Mouse (Mus musculus): ENCODE results near the gene Lrrc30. TPM values are rescaled to one million over a fixed set of nuclear protein-coding genes. Genes with fewer than 3 reads are reported as not detected.

Lrrc30 gene
- polyA plus RNA-seq, 1 experiment from 2014 or later: not detected

- no peak for ATAC-seq
- Histone ChIP-seq H3K27me3 (replicated peaks; ENCODE audit: insufficient read depth, low read length) (no peaks in the 10 kb centered on the region), H3K9ac (replicated peaks; ENCODE audit: low read depth) (no peak overlapping the region), H3K27ac (ENCODE audit: low read length) (no peak overlapping the region), H3K36me3 (ENCODE audit: insufficient read depth, low read length) (no peaks in the 10 kb centered on the region), H3K4me3 (ENCODE audit: low read depth, low read length) (no peak overlapping the region), H3K9me3 (ENCODE audit: low read length) (no peaks in the 10 kb centered on the region), H3K4me2 (replicated peaks; ENCODE audit: low read depth, low read length) (no peak overlapping the region), H3K4me1 (ENCODE audit: insufficient read depth, low read depth, low read length) (no peaks in the 10 kb centered on the region)
- TF ChIP-seq CTCF (IDR thresholded peaks at IDR 0.05): no peak
- no peak for DNase-seq (ENCODE audit: low spot score)
- 41% methylated on average over 4 of the region's 4 CpGs for WGBS
Observed at GRCm38 (mm10) chr17:67604446-67604845, 28.1 kb downstream of the Lrrc30 start.

GRCm38 (mm10) chr17:67602556-67602955 is 30.0 kb downstream of the Lrrc30 start:
- H3K4me2 ChIP-seq (replicated peaks; ENCODE audit: low read depth, low read length): no peak overlapping the region
- TF ChIP-seq EP300 (IDR thresholded peaks at IDR 0.05): no peak
- TF ChIP-seq CTCF (IDR thresholded peaks at IDR 0.05): no peak
- H3K36me3 ChIP-seq (ENCODE audit: insufficient read depth, low read length): no peaks in the 10 kb centered on the region
- WGBS: 70% methylated on average over 4 of the region's 4 CpGs
- no peaks in the 10 kb centered on the region for H3K9me3 ChIP-seq (ENCODE audit: low read length)
- no peaks in the 10 kb centered on the region for H3K27me3 ChIP-seq (replicated peaks; ENCODE audit: insufficient read depth, low read length)
- H3K4me1 ChIP-seq (ENCODE audit: insufficient read depth, low read depth, low read length): no peaks in the 10 kb centered on the region
- no peak for ATAC-seq
- H3K27ac ChIP-seq (ENCODE audit: low read length): no peak overlapping the region
- no peak overlapping the region for H3K9ac ChIP-seq (replicated peaks; ENCODE audit: low read depth)
- DNase-seq (ENCODE audit: low spot score): no peak
- H3K4me3 ChIP-seq (ENCODE audit: low read depth, low read length): no peak overlapping the region

GRCm38 (mm10) chr17:67584937-67585579 is 47.5 kb downstream of the Lrrc30 start:
- DNase-seq (ENCODE audit: low spot score): peak; percentile 86
- H3K4me1 ChIP-seq (ENCODE audit: insufficient read depth, low read depth, low read length): 0 out of 2 replicates have a peak, but pooled peaks cover 4% of the 10 kb centered on the region
- H3K4me2 ChIP-seq (replicated peaks; ENCODE audit: low read depth, low read length): no peak overlapping the region
- no peak overlapping the region for H3K27ac ChIP-seq (ENCODE audit: low read length)
- H3K9me3 ChIP-seq (ENCODE audit: low read length): no peaks in the 10 kb centered on the region
- H3K4me3 ChIP-seq (ENCODE audit: low read depth, low read length): no peak overlapping the region
- no peaks in the 10 kb centered on the region for H3K36me3 ChIP-seq (ENCODE audit: insufficient read depth, low read length)
- peak; percentile 54; the same call in 1 of the 2 replicates for ATAC-seq
- no peaks in the 10 kb centered on the region for H3K27me3 ChIP-seq (replicated peaks; ENCODE audit: insufficient read depth, low read length)
- no peak overlapping the region for H3K9ac ChIP-seq (replicated peaks; ENCODE audit: low read depth)
- TF ChIP-seq CTCF (IDR thresholded peaks at IDR 0.05) (peak; percentile 84), EP300 (IDR thresholded peaks at IDR 0.05) (no peak)
- WGBS: 15% methylated on average over 6 of the region's 6 CpGs

- Histone ChIP-seq H3K9ac (replicated peaks; ENCODE audit: low read depth) (no peak overlapping the region), H3K27ac (ENCODE audit: low read length) (no peak overlapping the region), H3K4me1 (ENCODE audit: insufficient read depth, low read depth, low read length) (0 out of 2 replicates have a peak, but pooled peaks cover 4% of the 10 kb centered on the region), H3K27me3 (replicated peaks; ENCODE audit: insufficient read depth, low read length) (no peaks in the 10 kb centered on the region), H3K4me2 (replicated peaks; ENCODE audit: low read depth, low read length) (no peak overlapping the region), H3K36me3 (ENCODE audit: insufficient read depth, low read length) (no peaks in the 10 kb centered on the region), H3K4me3 (ENCODE audit: low read depth, low read length) (no peak overlapping the region), H3K9me3 (ENCODE audit: low read length) (no peaks in the 10 kb centered on the region)
- TF ChIP-seq EP300 (IDR thresholded peaks at IDR 0.05): no peak
- no peak for TF ChIP-seq CTCF (IDR thresholded peaks at IDR 0.05)
- ATAC-seq: no peak
- WGBS: 52% methylated on average over 7 of the region's 7 CpGs
- DNase-seq (ENCODE audit: low spot score): no peak
Observed at GRCm38 (mm10) chr17:67584533-67584932, 48.0 kb downstream of the Lrrc30 start.

GRCm38 (mm10) chr17:67583422-67583821 is 49.1 kb downstream of the Lrrc30 start:
- DNase-seq (ENCODE audit: low spot score) (no peak), ATAC-seq (no peak)
- Histone ChIP-seq H3K4me3 (ENCODE audit: low read depth, low read length) (no peak overlapping the region), H3K4me1 (ENCODE audit: insufficient read depth, low read depth, low read length) (0 out of 2 replicates have a peak, but pooled peaks cover 4% of the 10 kb centered on the region), H3K9ac (replicated peaks; ENCODE audit: low read depth) (no peak overlapping the region), H3K9me3 (ENCODE audit: low read length) (no peaks in the 10 kb centered on the region), H3K27ac (ENCODE audit: low read length) (no peak overlapping the region), H3K4me2 (replicated peaks; ENCODE audit: low read depth, low read length) (no peak overlapping the region), H3K27me3 (replicated peaks; ENCODE audit: insufficient read depth, low read length) (no peaks in the 10 kb centered on the region), H3K36me3 (ENCODE audit: insufficient read depth, low read length) (no peaks in the 10 kb centered on the region)
- 37% methylated on average over 7 of the region's 7 CpGs for WGBS
- TF ChIP-seq CTCF (IDR thresholded peaks at IDR 0.05): no peak
- no peak for TF ChIP-seq EP300 (IDR thresholded peaks at IDR 0.05)

GRCm38 (mm10) chr17:67582681-67583356 is 49.7 kb downstream of the Lrrc30 start:
- TF ChIP-seq EP300 (IDR thresholded peaks at IDR 0.05) (no peak), CTCF (IDR thresholded peaks at IDR 0.05) (no peak)
- H3K4me1 ChIP-seq (ENCODE audit: insufficient read depth, low read depth, low read length): 0 out of 2 replicates have a peak, but pooled peaks cover 4% of the 10 kb centered on the region

More at GRCm38 (mm10) chr17:67582681-67583356, 49.7 kb downstream of the Lrrc30 start:
- Histone ChIP-seq H3K4me3 (ENCODE audit: low read depth, low read length) (no peak overlapping the region), H3K27ac (ENCODE audit: low read length) (no peak overlapping the region), H3K4me2 (replicated peaks; ENCODE audit: low read depth, low read length) (no peak overlapping the region), H3K9ac (replicated peaks; ENCODE audit: low read depth) (no peak overlapping the region), H3K27me3 (replicated peaks; ENCODE audit: insufficient read depth, low read length) (no peaks in the 10 kb centered on the region), H3K9me3 (ENCODE audit: low read length) (no peaks in the 10 kb centered on the region), H3K36me3 (ENCODE audit: insufficient read depth, low read length) (no peaks in the 10 kb centered on the region)
- DNase-seq (ENCODE audit: low spot score) (no peak), ATAC-seq (no peak)
- WGBS: 78% methylated on average over 4 of the region's 4 CpGs

All from lung, postnatal 0 days (tissue).